Mouse (Mus musculus): ENCODE data around the gene Esyt1.

GRCm38 (mm10) chr10:128503532-128503931, 22.1 kb downstream of the Esyt1 start:
- no peak for TF ChIP-seq CTCF (IDR thresholded peaks at IDR 0.05; ENCODE audit: low read depth)
- TF ChIP-seq EP300 (IDR thresholded peaks at IDR 0.05; ENCODE audit: low read depth) = no peak
